Mouse (Mus musculus): ENCODE results near the gene Perm1. TPM values are rescaled to one million over a fixed set of nuclear protein-coding genes. Genes with fewer than 3 reads are reported as not detected.

Perm1 gene
- polyA plus RNA-seq, 1 experiment from 2014 or later: 0.06 TPM

- WGBS (ENCODE audit: missing documents): 75% methylated on average over 2 of the region's 2 CpGs
- H3K36me3 ChIP-seq (ENCODE audit: inconsistent target): no peaks in the 10 kb centered on the region
Measured at GRCm38 (mm10) chr4:156193200-156193590, 22.5 kb upstream of the Perm1 start.

GRCm38 (mm10) chr4:156193906-156194305 lies 21.8 kb upstream of the Perm1 start:
- H3K36me3 ChIP-seq (ENCODE audit: inconsistent target): 0 out of 2 replicates have a peak, but pooled peaks cover 3% of the 10 kb centered on the region
- WGBS (ENCODE audit: missing documents): 93% methylated on average over 5 of the region's 5 CpGs

More at GRCm38 (mm10) chr4:156193200-156193590, 22.5 kb upstream of the Perm1 start:
- Histone ChIP-seq H3K79me2 (ENCODE audit: inconsistent target) (no peaks in the 10 kb centered on the region), H3K27ac (no peak overlapping the region), H3K4me3 (ENCODE audit: inconsistent target) (no peak overlapping the region)

GRCm38 (mm10) chr4:156194346-156194745 lies 21.3 kb upstream of the Perm1 start:
- WGBS (ENCODE audit: missing documents): 88% methylated on average over 6 of the region's 6 CpGs

More at GRCm38 (mm10) chr4:156193906-156194305, 21.8 kb upstream of the Perm1 start:
- H3K79me2 ChIP-seq (ENCODE audit: inconsistent target): peaks cover 6% of the 10 kb centered on the region
- H3K4me3 ChIP-seq (ENCODE audit: inconsistent target): no peak overlapping the region
- H3K27ac ChIP-seq: no peak overlapping the region

GRCm38 (mm10) chr4:156195927-156196870 lies 19.5 kb upstream of the Perm1 start:
- Histone ChIP-seq H3K79me2 (ENCODE audit: inconsistent target) (peaks cover 24% of the 10 kb centered on the region), H3K4me3 (ENCODE audit: inconsistent target) (peak overlapping the region; percentile 12; the same call in 1 of the 2 replicates), H3K27ac (no peak overlapping the region), H3K36me3 (ENCODE audit: inconsistent target) (0 out of 2 replicates have a peak, but pooled peaks cover 6% of the 10 kb centered on the region)
- WGBS (ENCODE audit: missing documents): 23% methylated on average over 34 of the region's 35 CpGs

More at GRCm38 (mm10) chr4:156194346-156194745, 21.3 kb upstream of the Perm1 start:
- Histone ChIP-seq H3K4me3 (ENCODE audit: inconsistent target) (no peak overlapping the region), H3K79me2 (ENCODE audit: inconsistent target) (peaks cover 11% of the 10 kb centered on the region), H3K27ac (no peak overlapping the region), H3K36me3 (ENCODE audit: inconsistent target) (0 out of 2 replicates have a peak, but pooled peaks cover 6% of the 10 kb centered on the region)

- H3K79me2 ChIP-seq (ENCODE audit: inconsistent target): peaks cover 28% of the 10 kb centered on the region
- H3K27ac ChIP-seq: no peak within 1 kb of the TSS
- peak within 1 kb of the TSS; percentile 12; the same call in 1 of the 2 replicates for H3K4me3 ChIP-seq (ENCODE audit: inconsistent target)
- H3K36me3 ChIP-seq (ENCODE audit: inconsistent target): 0 out of 2 replicates have a peak, but pooled peaks cover 6% of the 10 kb centered on the region
- WGBS (ENCODE audit: missing documents): 2% methylated on average over 59 of the region's 88 CpGs
Measured at GRCm38 (mm10) chr4:156197131-156197828, 18.4 kb upstream of the Perm1 start, which contains the start of gene Agrn. Gene Agrn (minus strand): TSS chr4:156197488.

GRCm38 (mm10) chr4:156197829-156198205 lies 17.9 kb upstream of the Perm1 start:
- H3K27ac ChIP-seq: no peak overlapping the region
- H3K4me3 ChIP-seq (ENCODE audit: inconsistent target): no peak overlapping the region; the same call in 1 of the 2 replicates
- under 1% methylated on average over 26 of the region's 26 CpGs for WGBS (ENCODE audit: missing documents)
- 0 out of 2 replicates have a peak, but pooled peaks cover 6% of the 10 kb centered on the region for H3K36me3 ChIP-seq (ENCODE audit: inconsistent target)
- peaks cover 32% of the 10 kb centered on the region for H3K79me2 ChIP-seq (ENCODE audit: inconsistent target)

- peak within 1 kb of the TSS; percentile 68 for H3K27ac ChIP-seq
- WGBS (ENCODE audit: missing documents): 24% methylated on average over 10 of the region's 10 CpGs
- H3K4me3 ChIP-seq (ENCODE audit: inconsistent target): peak within 1 kb of the TSS; percentile 53
Measured at GRCm38 (mm10) chr4:156200623-156201475, 14.8 kb upstream of the Perm1 start, which contains the start of gene Isg15. Gene Isg15 (minus strand): TSS chr4:156200818.

GRCm38 (mm10) chr4:156202462-156202893 lies 13.2 kb upstream of the Perm1 start:
- no peak overlapping the region for H3K27ac ChIP-seq
- peaks cover 41% of the 10 kb centered on the region for H3K79me2 ChIP-seq (ENCODE audit: inconsistent target)
- WGBS (ENCODE audit: missing documents): 71% methylated on average over 12 of the region's 12 CpGs
- H3K4me3 ChIP-seq (ENCODE audit: inconsistent target): peak overlapping the region; percentile 42
- 0 out of 2 replicates have a peak, but pooled peaks cover 6% of the 10 kb centered on the region for H3K36me3 ChIP-seq (ENCODE audit: inconsistent target)

More at GRCm38 (mm10) chr4:156200623-156201475, 14.8 kb upstream of the Perm1 start, which contains the start of gene Isg15:
- Histone ChIP-seq H3K36me3 (ENCODE audit: inconsistent target) (0 out of 2 replicates have a peak, but pooled peaks cover 6% of the 10 kb centered on the region), H3K79me2 (ENCODE audit: inconsistent target) (peaks cover 41% of the 10 kb centered on the region)

- H3K4me3 ChIP-seq (ENCODE audit: inconsistent target): peak within 1 kb of the TSS; percentile 42
- H3K79me2 ChIP-seq (ENCODE audit: inconsistent target): peaks cover 41% of the 10 kb centered on the region
- WGBS (ENCODE audit: missing documents): 1% methylated on average over 21 of the region's 39 CpGs
- H3K27ac ChIP-seq: no peak within 1 kb of the TSS
- H3K36me3 ChIP-seq (ENCODE audit: inconsistent target): 0 out of 2 replicates have a peak, but pooled peaks cover 6% of the 10 kb centered on the region
Measured at GRCm38 (mm10) chr4:156203001-156203412, 12.7 kb upstream of the Perm1 start, which contains the start of gene AW011738. Gene AW011738 (plus strand): TSS chr4:156203304.

GRCm38 (mm10) chr4:156203413-156204131 lies 12.1 kb upstream of the Perm1 start:
- 0 out of 2 replicates have a peak, but pooled peaks cover 6% of the 10 kb centered on the region for H3K36me3 ChIP-seq (ENCODE audit: inconsistent target)
- under 1% methylated on average over 48 of the region's 49 CpGs for WGBS (ENCODE audit: missing documents)
- H3K27ac ChIP-seq: no peak overlapping the region
- H3K79me2 ChIP-seq (ENCODE audit: inconsistent target): peaks cover 38% of the 10 kb centered on the region
- peak overlapping the region; percentile 42 for H3K4me3 ChIP-seq (ENCODE audit: inconsistent target)

GRCm38 (mm10) chr4:156208872-156209271 lies 6.8 kb upstream of the Perm1 start:
- no peaks in the 10 kb centered on the region for H3K36me3 ChIP-seq (ENCODE audit: inconsistent target)
- H3K4me3 ChIP-seq (ENCODE audit: inconsistent target): no peak overlapping the region
- H3K27ac ChIP-seq: no peak overlapping the region
- WGBS (ENCODE audit: missing documents): 95% methylated on average over 4 of the region's 4 CpGs
- peaks cover 5% of the 10 kb centered on the region; the same call in 1 of the 2 replicates for H3K79me2 ChIP-seq (ENCODE audit: inconsistent target)

- Histone ChIP-seq H3K79me2 (ENCODE audit: inconsistent target) (no peaks in the 10 kb centered on the region; the same call in 1 of the 2 replicates), H3K4me3 (ENCODE audit: inconsistent target) (no peak overlapping the region), H3K36me3 (ENCODE audit: inconsistent target) (no peaks in the 10 kb centered on the region), H3K27ac (no peak overlapping the region)
- WGBS (ENCODE audit: missing documents): 40% methylated on average over 13 of the region's 13 CpGs
Measured at GRCm38 (mm10) chr4:156209963-156210635, 5.6 kb upstream of the Perm1 start.

Measured in macrophage (primary cell).